Mouse (Mus musculus) embryo, embryonic 11.5 days (tissue): ENCODE measurements around the gene Psmd2.
A peak's percentile ranks its signal among the peaks of the same experiment; 100 is the strongest.
"Not testable (repeated sequence)": the region's sequence is repeated elsewhere in the genome, so short reads cannot be mapped to it uniquely, and the experiment has no call there.

ENCODE experiments used
- DNase-seq: peaks from one replicate; pipeline ENCODE4 v3.0.0-alpha.2; 2012; ENCODE audit warnings: low read depth, low spot score

Gene Psmd2

GRCm38 (mm10) chr16:20657661-20658060, 6.2 kb downstream of the Psmd2 start:
- no peak for DNase-seq

- not testable (repeated sequence) for DNase-seq
Measured at GRCm38 (mm10) chr16:20668013-20668412, 16.6 kb downstream of the Psmd2 start, which contains the start of gene Eif4g1. Gene Eif4g1 (plus strand): TSS chr16:20668313.

GRCm38 (mm10) chr16:20670291-20670690, 18.8 kb downstream of the Psmd2 start:
- DNase-seq, result no peak

- DNase-seq, result no peak
Measured at GRCm38 (mm10) chr16:20671886-20672285, 20.4 kb downstream of the Psmd2 start.

GRCm38 (mm10) chr16:20672500-20672902, 21.0 kb downstream of the Psmd2 start:
- peak; percentile 94 for DNase-seq

GRCm38 (mm10) chr16:20672965-20673705, 21.7 kb downstream of the Psmd2 start:
- no peak for DNase-seq

- no peak for DNase-seq
Measured at GRCm38 (mm10) chr16:20673706-20674303, 22.4 kb downstream of the Psmd2 start.

- DNase-seq, result no peak
Measured at GRCm38 (mm10) chr16:20675213-20675612, 23.8 kb downstream of the Psmd2 start.

- DNase-seq, result no peak
Measured at GRCm38 (mm10) chr16:20676702-20677101, 25.2 kb downstream of the Psmd2 start.

- DNase-seq, result no peak
Measured at GRCm38 (mm10) chr16:20677380-20677779, 25.9 kb downstream of the Psmd2 start.

- no peak for DNase-seq
Measured at GRCm38 (mm10) chr16:20677974-20678675, 26.7 kb downstream of the Psmd2 start.

- DNase-seq, result no peak
Measured at GRCm38 (mm10) chr16:20690774-20691173, 39.3 kb downstream of the Psmd2 start.

GRCm38 (mm10) chr16:20691617-20692016, 40.2 kb downstream of the Psmd2 start:
- DNase-seq, result no peak

- no peak for DNase-seq
Measured at GRCm38 (mm10) chr16:20692241-20692965, 41.0 kb downstream of the Psmd2 start.

- DNase-seq, result peak; percentile 85
Measured at GRCm38 (mm10) chr16:20693111-20693701, 41.8 kb downstream of the Psmd2 start, which contains the start of gene Fam131a. Gene Fam131a (plus strand): TSS chr16:20693241.

GRCm38 (mm10) chr16:20694781-20695180, 43.3 kb downstream of the Psmd2 start:
- DNase-seq, result no peak

- no peak for DNase-seq
Measured at GRCm38 (mm10) chr16:20695622-20696323, 44.3 kb downstream of the Psmd2 start.

GRCm38 (mm10) chr16:20699266-20699665, 47.8 kb downstream of the Psmd2 start:
- no peak for DNase-seq

GRCm38 (mm10) chr16:20700036-20700435, 48.6 kb downstream of the Psmd2 start:
- no peak for DNase-seq

GRCm38 (mm10) chr16:20701316-20701715, 49.9 kb downstream of the Psmd2 start:
- no peak for DNase-seq
